Mouse (Mus musculus) spleen, embryonic (tissue): ENCODE measurements at regions not wholly inside any gene's neighbourhood (a gene's known extent, or its start where the extent isn't known, plus 50 kb on each side); places are given as distances from the start of the nearest gene placed in this dataset.

Source experiments
- CTCF ChIA-PET: fragments of 350-600 bp; sonication (Branson Sonifier 250); formaldehyde crosslinking; loops from one replicate; lab custom pipeline; 2022; lab: Charles Lee

DNA sequence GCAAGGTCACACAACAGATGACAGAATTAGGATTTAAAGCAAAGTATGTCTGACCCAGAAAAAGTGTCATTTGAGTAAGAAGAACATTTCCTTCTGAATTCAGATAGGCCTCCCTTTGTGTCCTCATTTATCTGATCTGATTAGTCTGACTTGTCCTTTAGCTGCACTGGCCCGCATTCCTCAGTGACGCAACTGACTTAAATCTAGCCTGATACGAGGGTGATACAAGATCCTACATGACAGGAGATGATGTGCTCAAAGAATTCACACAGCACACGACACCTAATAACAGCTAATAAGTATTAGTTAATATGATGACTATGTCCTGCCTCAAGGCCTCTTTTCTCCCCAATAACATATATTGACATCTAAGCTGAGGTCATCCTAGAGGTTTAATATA lies 192.8 kb downstream of the Nuf2 start:
- CTCF ChIA-PET, result no interaction called here

DNA sequence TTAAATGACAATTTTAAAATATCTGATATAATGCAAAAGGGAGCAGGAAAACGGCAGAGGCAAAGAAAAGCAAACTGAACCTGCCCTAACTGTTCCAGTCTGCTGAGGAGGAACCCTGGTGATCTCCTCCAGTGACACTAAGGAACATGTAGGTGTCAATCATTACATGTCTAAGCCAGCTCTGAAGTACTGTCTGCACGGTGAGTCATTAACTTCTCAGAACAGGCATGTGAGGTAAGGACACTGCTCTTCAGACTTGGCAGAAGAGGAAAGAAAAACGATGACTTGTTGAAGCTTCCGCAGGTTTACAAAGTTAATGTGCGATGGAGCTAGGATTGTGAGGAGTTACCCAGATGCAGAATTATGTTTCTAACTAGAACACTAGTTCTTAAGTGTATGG lies 199.1 kb downstream of the Nuf2 start:
- CTCF ChIA-PET, result no interaction called here

DNA sequence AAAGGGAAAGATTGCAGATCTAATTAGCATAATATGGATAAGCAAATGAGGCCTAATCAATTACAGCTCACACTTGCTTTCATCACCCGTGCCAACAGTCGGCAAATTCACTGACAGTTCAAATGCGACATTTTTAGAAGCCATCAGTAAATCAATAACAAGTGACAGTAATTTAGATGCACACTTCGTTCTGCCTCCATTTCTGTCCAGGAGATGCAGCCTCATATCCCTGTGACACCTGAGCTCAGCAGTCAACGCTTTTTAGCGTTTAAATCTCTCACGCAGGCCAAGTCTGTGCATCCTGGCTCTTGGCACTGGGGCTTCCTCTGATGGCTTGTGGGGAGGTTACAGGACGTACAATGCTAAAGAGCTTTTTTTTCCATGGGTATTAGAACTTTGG lies 218.0 kb downstream of the Nuf2 start:
- CTCF ChIA-PET, result no interaction called here

DNA sequence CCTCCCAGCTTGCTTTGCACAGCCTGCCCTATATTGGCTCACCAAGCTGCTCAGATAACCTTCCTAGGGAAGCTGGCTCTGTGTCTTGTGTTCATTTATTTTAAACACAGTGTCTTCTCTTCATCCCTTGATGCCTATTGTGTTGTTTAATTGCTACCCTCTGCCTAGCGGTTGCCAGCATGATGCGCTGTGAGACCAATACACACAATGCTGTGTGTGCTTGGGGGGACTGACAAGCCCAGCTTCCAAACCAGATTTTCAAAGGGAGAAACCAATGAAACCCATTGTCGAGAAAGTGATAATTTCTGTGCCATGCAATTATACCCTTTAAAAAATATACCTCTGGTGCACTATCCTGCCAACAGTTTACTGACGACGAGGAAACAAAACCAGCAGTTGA lies 247.8 kb downstream of the Nuf2 start:
- CTCF ChIA-PET, result no interaction called here

DNA sequence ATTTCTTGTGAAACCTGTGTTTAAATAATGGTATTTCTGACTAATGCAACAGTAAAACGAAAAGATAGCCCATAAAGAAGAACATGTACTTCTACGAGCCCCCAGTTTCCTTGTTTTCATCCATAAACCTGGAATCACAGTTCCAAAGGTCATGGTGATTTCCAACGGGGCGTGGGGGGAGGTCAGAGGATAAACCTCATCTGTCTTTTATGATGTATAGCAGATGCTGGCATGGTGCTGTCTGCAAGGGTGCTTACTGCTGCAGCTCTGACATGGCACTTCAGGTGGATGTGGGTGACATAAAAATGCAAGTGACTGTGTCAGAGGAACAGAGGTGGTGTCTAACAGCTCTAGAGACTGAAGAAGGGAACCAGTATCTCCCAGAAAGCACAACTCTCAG lies 260.5 kb downstream of the Nuf2 start:
- CTCF ChIA-PET, result no interaction called here

DNA sequence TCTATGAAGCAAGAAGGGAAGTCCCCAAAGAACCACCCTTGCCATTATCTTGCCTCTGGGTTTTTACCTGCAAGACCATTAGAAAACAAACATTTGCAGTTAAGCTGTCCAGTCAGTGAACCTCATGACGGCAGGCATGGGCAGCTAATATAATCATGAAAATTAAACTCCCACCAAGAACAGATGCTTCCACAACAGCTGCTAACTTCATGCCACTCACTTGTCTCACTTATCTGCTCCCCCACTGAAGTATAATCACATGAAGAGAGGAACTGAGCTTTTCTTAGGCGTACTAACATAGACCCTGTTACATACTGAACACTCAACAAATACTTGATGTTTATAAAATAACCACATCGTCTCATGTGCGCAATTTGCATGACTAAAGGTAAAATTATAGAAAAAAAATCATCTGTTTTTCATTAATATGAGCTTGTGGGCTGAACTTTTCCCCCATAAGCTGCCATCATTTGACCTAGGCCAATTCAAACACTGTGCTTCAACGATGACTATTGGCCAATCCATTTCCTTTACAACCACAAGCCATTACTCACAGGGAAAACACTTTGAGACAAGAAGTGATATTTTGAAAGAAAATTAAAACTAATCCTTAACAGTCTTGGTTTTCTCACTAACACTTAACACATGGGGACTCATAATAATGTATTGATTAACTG lies 267.1 kb downstream of the Nuf2 start:
- CTCF ChIA-PET, result no interaction called here

DNA sequence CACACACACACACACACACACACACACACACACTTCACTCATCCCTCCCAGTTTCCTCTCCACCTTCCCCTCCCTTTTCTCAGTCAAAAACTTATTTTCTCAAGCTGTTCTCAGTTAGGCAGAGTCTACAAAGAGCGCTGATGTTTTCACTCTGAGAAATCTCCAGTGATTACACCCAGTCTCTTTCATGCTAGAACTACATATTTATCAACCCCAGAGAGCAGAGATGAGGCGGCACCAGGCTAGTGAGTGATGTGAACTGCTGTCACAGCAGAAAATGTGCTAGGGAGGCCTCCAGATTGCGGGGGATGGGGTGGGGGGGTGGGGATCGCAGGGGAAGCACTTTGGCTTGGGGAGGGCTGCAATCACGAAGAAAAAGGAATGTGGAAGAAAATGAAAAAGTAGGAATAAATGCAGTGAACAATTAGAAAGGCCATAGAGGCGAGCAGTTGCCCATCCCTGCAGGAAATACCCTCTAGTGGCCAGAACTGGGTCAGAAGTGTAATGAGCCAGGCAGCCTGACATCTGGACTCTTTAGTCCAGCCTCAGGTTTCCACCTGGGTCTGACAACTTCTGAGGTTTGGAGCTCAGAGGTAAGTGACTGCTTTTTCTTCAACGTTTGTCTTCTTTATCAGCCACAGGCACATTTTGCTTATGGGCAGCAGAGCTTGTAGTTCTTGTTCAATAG lies 276.9 kb downstream of the Nuf2 start:
- CTCF ChIA-PET, result no interaction called here

DNA sequence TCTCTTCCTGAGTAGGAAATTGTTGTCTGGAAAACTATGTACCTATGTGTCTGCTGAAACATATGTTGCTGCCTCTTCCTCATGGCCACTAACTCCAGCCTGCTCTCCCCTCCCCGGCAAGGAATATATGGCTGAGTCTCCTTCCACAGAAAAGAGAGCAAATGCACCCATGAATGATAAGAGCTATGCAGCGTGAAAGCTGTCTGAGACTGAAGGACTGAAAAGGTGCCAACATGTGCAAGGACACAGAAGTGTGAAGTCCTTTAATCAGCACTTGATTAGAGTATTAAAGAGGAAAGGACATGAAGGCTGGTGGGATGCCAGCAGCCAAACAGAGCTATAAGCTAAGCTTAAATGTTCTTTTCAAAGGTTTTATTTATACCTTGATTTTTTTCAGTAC lies 279.1 kb downstream of the Nuf2 start:
- CTCF ChIA-PET, result no interaction called here

DNA sequence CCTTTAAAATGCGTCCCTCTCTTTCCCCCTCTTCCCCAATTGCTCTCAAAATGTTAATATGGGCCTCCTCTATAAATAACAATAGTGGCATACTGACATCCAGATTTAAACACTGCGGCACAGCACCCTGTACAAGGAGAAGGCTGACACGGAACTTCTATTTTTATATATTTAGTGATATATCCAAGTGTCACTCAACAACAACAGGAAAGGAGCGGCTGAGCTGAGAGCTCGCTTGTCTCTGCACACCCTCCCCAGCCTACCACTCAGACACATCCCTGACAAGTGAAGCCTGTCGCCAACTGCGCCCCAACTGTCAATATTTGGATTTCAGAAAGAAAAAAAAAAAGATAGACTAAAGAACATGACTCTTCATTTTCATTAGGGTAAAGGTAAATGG lies 282.2 kb downstream of the Nuf2 start:
- CTCF ChIA-PET, result no interaction called here

DNA sequence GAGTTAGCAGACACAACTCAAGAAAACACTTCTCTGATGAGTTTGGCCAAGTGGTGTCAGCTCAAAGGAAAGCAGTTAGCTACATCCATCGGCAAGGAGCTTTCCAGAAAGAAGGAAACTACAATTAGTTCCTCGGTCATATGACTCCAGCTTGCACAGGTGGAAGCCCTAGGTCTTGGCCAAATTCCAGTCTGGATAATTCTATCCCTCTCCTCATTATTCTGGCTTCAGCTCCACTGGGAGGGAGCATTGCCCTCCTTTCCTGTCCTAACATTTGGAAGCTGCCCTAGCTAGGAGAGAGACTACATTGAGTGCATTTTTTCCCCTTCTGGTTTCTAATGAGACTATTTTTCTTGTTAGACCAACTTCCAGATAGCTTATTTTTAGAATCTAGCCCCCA lies 290.9 kb downstream of the Nuf2 start:
- CTCF ChIA-PET, result no interaction called here

DNA sequence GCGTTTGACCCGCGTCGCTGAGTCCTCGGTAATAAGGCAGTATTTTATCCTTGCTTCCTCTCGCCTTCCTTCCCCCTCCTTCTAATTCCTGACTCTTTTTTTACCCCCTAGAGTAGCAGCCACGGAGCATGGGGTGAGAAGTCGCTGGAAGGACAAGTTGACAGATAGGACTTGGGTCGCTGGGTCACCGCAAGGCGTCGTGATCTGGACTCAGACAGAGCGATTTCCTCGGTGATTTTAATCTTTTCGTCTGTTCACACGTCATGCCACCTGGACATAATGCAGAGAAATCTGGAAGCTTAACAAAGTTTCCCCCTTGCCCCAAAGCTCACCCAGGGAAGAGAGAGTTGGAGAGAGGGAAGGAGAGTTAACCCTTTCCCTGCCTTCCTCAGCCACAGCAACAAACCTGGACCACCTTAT lies 292.6 kb downstream of the Nuf2 start:
- CTCF ChIA-PET, result no interaction called here

DNA sequence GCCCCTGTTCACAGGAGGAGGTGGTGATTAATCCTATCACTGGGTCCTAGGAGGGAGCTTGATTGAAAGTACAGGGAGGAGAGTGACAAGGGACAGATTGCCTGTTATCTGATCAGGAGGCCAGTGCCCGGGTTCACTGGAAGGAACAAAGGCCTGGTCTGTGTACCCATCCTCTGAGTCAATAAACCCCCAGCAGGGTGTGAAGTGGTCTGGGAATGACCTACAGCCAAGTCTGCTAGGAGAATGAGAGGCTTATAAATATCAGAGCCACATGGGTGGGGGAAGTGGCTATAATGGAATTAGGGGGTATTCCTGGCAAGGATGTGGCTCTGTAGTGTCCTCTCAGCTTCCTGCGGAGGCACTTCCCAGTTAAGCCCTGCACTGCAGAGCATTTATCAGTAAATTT lies 296.0 kb downstream of the Nuf2 start:
- CTCF ChIA-PET, result no interaction called here

DNA sequence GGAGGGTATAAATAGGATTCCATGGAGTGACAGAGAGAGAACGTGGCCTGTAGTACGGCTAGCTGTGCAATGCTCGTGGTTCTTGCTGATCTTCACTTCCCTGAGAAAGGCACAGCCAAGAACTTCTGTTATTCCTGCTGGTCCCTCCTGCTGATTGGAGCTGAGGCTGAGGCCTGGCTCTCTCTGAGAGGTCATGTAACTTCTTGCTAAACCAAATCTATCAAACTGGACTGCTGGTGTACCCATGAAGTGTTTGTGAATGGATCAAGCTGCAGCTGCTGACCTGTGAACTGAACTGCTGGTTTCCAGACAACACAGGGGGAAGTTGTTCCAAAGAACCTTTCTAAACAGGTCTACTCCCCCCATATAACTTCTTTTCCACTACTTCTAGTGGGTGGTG lies 297.9 kb downstream of the Nuf2 start:
- CTCF ChIA-PET, result no interaction called here

DNA sequence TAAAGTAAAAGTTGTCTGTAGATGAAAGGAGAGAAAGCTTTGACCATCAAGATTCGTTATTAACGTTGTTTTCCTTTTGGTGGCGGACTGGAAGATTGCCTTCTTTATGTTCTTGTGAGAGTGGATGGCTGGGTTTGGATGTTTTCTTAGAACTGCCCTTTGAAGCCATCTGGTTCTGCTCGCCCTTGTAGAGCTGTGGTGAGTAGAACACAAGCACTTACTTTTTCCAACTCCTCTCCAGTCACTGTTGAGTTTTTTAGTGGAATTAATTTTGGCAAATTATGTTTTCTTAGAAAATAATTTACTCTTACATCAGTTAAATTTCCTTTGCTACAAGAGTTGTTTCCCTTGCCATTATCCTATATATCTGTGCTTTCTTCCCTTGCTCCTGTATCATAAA lies 301.2 kb downstream of the Nuf2 start:
- CTCF ChIA-PET, result no interaction called here

DNA sequence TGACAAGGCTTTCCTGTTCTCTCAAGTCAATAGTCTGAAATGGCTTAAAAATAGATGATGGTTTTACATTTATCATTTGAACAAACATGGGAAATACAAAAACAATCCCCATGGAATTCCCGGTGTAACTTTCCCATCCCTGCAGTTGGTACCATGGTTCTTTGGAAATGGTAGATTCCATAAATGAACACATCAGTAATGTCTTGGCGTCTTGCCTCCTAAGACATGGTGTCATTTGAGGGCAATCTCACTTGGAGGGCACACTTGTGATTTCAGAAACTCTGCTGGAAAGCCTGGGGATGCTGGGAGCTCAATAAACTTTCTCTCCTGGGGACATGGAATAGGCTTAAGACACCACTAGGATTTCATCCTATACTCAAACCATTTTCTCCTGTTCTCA lies 306.8 kb downstream of the Nuf2 start:
- CTCF ChIA-PET, result no interaction called here

DNA sequence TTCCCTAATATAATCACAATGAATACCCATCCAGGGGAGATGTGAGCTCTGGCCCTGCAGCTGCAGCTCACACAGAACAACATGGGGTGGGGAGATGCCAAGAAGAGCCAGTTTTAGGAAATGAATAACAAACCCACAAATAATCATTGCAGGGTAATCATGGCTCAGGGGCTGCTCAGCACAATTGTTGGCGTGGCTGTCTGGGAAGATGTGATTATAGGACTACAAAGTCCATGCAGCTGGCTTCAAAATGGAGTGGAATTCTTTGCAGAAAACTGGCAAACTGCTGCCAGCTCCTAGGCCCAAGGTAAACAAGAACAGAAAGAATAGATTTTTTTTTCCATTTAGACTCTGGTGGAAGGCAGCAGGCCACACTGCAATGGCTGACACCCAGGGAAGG lies 343.6 kb downstream of the Nuf2 start:
- CTCF ChIA-PET, result no interaction called here

DNA sequence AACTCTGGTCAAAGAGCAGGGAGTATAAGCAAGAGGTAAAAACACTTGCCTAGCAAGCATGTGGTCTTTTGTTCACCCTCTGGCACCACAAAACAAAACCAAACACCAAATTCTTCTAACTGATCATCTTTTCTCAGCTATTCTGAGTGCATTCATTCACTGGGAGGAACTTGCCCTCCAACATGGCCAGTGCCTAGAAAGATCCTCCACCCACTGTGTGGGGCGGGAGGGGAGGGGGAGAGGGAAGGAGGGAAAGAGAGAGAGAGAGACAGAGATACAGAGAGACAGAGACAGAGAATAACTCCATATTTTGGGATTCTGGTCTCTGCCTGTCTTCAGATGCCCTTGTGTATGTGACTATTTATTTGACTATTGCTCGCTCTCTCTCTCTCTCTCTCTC lies 360.9 kb downstream of the Nuf2 start:
- CTCF ChIA-PET, result no interaction called here

DNA sequence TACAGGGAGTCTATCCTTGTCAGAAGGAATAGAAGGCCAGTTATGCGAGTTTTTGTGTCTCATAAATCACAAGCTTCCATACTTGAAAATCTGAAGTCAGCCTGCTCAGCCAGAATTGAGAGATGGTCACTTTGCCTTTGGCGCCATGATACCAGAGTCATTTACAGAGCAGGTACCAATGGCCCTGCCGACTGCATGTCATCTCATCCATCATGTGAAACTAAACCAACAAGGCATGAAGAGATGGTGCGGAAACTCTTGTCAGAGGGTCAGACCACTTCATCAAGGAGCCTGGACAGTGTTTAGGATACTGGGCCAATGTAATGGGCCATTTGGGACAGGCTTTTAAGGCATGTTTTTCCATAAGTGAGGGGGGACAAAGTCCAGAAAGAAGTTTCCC lies 363.2 kb downstream of the Nuf2 start:
- CTCF ChIA-PET, result no interaction called here

DNA sequence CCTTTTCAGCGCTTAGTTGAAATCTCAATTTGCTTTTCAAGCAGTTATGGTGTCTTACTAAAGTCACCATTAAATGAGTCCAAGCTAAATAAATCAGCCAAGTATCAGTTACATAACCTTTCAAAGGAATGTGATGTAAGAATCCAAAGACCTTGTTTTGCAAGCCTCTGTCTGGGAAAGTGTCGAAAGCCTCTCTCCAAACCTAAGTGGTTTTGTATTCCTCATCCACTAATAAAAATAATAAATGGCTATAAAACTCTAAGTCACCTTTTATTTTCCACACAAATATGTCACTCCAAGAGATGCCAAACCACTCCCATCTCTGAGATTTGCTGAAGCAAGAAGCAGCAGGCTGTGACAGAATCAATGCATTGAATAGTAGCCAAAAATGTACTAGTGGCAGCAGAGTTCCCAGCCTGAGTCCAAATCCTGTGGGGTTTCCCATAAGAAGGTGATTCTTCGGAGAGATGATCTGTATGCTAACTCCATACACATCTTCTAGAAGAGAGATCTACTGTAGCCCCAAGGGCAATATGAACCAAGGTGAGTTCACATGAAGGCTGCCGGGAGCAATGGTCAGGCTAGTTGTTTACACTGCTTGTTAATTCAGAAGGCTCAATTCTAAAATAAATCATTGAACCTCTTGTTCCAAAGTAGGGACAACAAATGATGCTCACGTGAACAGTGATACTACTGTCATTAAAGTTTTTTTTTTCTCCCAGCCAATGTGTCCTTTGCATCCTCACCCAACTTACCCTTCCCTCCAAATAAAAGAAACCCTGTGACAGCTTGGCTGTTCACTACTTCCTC lies 365.0 kb downstream of the Nuf2 start:
- CTCF ChIA-PET, result no interaction called here

DNA sequence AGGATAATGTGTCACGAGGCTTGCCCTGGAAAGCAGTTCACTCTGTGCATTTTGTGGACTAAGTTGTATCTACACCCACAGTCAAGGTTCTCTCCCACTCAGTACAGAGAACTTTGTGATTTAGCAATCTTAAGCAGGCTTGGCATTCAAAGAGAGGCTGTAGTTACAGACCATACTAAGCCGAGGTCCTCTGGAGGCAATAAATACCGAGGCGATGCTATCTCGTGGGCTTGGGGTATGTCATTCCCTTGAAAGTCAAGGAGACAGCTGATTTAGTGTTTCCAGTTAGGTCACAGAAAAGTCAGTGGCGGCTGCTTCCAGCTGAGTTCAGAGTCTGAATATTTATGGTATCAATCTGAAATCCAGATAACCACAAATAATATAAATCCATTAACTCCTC lies 370.4 kb downstream of the Nuf2 start:
- CTCF ChIA-PET, result no interaction called here

DNA sequence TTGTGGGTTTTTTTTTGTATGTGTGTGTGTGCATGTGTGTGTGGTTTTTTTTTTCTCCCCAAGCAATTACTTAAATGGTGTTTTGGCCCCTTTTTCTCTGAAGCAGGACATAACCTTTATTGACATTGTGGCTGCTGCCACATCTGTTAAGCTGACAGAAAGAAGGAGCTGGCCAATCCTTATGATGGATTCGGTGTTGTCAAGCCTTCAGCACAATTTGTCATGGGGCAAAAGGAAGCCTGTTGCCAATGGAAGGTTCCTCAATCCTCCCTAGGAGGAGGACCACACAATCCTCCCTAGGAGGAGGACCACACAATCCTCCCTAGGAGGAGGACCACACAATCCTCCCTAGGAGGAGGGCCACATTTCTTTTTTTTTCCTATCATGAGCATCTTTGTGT lies 371.0 kb downstream of the Nuf2 start:
- CTCF ChIA-PET, result no interaction called here

DNA sequence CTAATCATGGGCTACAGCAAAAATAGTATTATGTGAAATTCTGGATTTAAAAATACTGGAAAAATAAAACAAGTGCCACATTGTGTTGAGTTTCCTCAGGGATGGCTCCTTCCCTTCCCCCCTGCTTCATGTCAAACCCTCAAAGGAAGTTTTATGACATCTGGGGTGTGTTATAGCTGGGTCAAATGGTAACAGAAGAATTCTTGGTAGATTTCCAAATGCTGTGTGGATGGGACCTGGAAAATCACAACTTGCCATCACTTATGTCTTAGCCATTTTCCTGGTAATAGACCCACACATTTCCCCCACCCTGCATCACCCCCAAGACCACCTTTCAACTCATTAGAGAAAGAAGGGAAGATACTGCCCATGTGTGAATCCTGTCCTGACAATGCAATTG lies 371.5 kb downstream of the Nuf2 start:
- CTCF ChIA-PET, result no interaction called here

DNA sequence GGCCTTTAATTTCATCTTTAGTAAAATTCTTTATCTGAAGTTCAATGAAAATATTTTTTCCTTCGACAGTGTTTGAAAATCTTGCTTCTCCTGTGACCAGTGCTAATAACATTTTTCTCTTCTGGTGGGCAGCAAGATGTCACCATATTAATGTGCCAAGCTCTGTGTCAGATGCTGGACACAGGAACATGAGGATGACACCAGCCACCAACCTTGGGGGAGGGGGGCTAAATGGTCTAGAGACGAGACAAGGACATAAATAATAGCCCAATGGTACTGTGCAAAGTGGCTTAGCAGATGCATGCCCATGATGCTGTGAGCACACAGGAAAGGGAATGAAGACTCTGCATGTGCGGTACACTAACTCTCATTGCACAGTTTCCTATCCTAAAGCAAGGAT lies 373.8 kb downstream of the Nuf2 start:
- CTCF ChIA-PET, result no interaction called here
